Mouse (Mus musculus): Measurements from ENCODE around the gene Bglap3. TPM values are rescaled to one million over a fixed set of nuclear protein-coding genes. Genes with fewer than 3 reads are reported as not detected.

Bglap3 gene
- polyA plus RNA-seq, 1 experiment from 2014 or later: 0.32 TPM

Other genes with a start within 250 kb of the Bglap3 start
- gene Mef2d, start 230.4 kb downstream of the Bglap3 start, polyA plus RNA-seq (2014; fragmentation: Nextera tagmentation; extraction: Ambion mirVana): 11.5 and 12.5 TPM in 2 replicates
- gene Rhbg, start 118.0 kb downstream of the Bglap3 start, polyA plus RNA-seq (2014; fragmentation: Nextera tagmentation; extraction: Ambion mirVana): 0.25 and 0.26 TPM in 2 replicates
- gene Gm38392, start 85.5 kb downstream of the Bglap3 start, polyA plus RNA-seq (2014; fragmentation: Nextera tagmentation; extraction: Ambion mirVana): 0.36 TPM in 1 of 2 replicates, not detected in the other
- 9.8 and 13.1 TPM in 2 replicates for gene Tsacc, start 75.7 kb downstream of the Bglap3 start, polyA plus RNA-seq (2014; fragmentation: Nextera tagmentation; extraction: Ambion mirVana)
- gene Cct3, start 75.6 kb downstream of the Bglap3 start, polyA plus RNA-seq (2014; fragmentation: Nextera tagmentation; extraction: Ambion mirVana): 784 and 788 TPM in 2 replicates
- 77.9 and 87.3 TPM in 2 replicates for gene Glmp, start 47.7 kb downstream of the Bglap3 start, polyA plus RNA-seq (2014; fragmentation: Nextera tagmentation; extraction: Ambion mirVana)
- gene Tmem79, start 36.6 kb downstream of the Bglap3 start, polyA plus RNA-seq (2014; fragmentation: Nextera tagmentation; extraction: Ambion mirVana): 2.1 and 2.8 TPM in 2 replicates
- gene Smg5, start 36.5 kb downstream of the Bglap3 start, polyA plus RNA-seq (2014; fragmentation: Nextera tagmentation; extraction: Ambion mirVana): 33.3 and 39.3 TPM in 2 replicates
- 0.60 and 0.82 TPM in 2 replicates for gene Paqr6, start 8.2 kb downstream of the Bglap3 start, polyA plus RNA-seq (2014; fragmentation: Nextera tagmentation; extraction: Ambion mirVana)
- not detected in 2 replicates for gene Bglap2, start 6.0 kb upstream of the Bglap3 start, polyA plus RNA-seq (2014; fragmentation: Nextera tagmentation; extraction: Ambion mirVana)
- 0.57 TPM in 1 of 2 replicates, not detected in the other for gene Bglap, start 11.7 kb upstream of the Bglap3 start, polyA plus RNA-seq (2014; fragmentation: Nextera tagmentation; extraction: Ambion mirVana)
- gene Pmf1, start 37.6 kb upstream of the Bglap3 start, polyA plus RNA-seq (2014; fragmentation: Nextera tagmentation; extraction: Ambion mirVana): 157 and 161 TPM in 2 replicates
- gene Slc25a44, start 52.4 kb upstream of the Bglap3 start, polyA plus RNA-seq (2014; fragmentation: Nextera tagmentation; extraction: Ambion mirVana): 17.1 and 19.2 TPM in 2 replicates
- 5.3 and 6.5 TPM in 2 replicates for gene Sema4a, start 88.4 kb upstream of the Bglap3 start, polyA plus RNA-seq (2014; fragmentation: Nextera tagmentation; extraction: Ambion mirVana)
- 28.7 and 30.5 TPM in 2 replicates for gene Lmna, start 137.2 kb upstream of the Bglap3 start, polyA plus RNA-seq (2014; fragmentation: Nextera tagmentation; extraction: Ambion mirVana)
- 40.1 and 41.0 TPM in 2 replicates for gene Mex3a, start 159.7 kb upstream of the Bglap3 start, polyA plus RNA-seq (2014; fragmentation: Nextera tagmentation; extraction: Ambion mirVana)
- 3.7 and 4.0 TPM in 2 replicates for gene Rab25, start 175.6 kb upstream of the Bglap3 start, polyA plus RNA-seq (2014; fragmentation: Nextera tagmentation; extraction: Ambion mirVana)
- gene Lamtor2, start 180.3 kb upstream of the Bglap3 start, polyA plus RNA-seq (2014; fragmentation: Nextera tagmentation; extraction: Ambion mirVana): 77.4 and 82.0 TPM in 2 replicates
- gene Ubqln4, start 181.0 kb upstream of the Bglap3 start, polyA plus RNA-seq (2014; fragmentation: Nextera tagmentation; extraction: Ambion mirVana): 62.1 and 73.3 TPM in 2 replicates
- gene Ssr2, start 203.1 kb upstream of the Bglap3 start, polyA plus RNA-seq (2014; fragmentation: Nextera tagmentation; extraction: Ambion mirVana): 184 and 201 TPM in 2 replicates
- gene Arhgef2, start 233.2 kb upstream of the Bglap3 start, polyA plus RNA-seq (2014; fragmentation: Nextera tagmentation; extraction: Ambion mirVana): 82.2 and 89.3 TPM in 2 replicates

All from embryonic facial prominence, embryonic 11.5 days (tissue).